Mouse (Mus musculus): ENCODE data around the gene Shroom4. TPM values are rescaled to one million over a fixed set of nuclear protein-coding genes. Genes with fewer than 3 reads are reported as not detected.

Gene Shroom4
- polyA plus RNA-seq, 1 experiment: 12.1 TPM

GRCm38 (mm10) chrX:6399193-6399592 lies 461 bp upstream of the Shroom4 start:
- no peaks in the 10 kb centered on the region for H3K36me3 ChIP-seq (ENCODE audit: control insufficient read depth, insufficient read depth, low read length, poor library complexity, severe bottlenecking)
- peak overlapping the region; percentile 75 for H3K4me3 ChIP-seq (ENCODE audit: low read depth, low read length)
- H3K9ac ChIP-seq (ENCODE audit: low read depth, poor library complexity, severe bottlenecking): peak overlapping the region; percentile 87
- H3K4me1 ChIP-seq (ENCODE audit: control insufficient read depth, insufficient read depth, low read length): no peaks in the 10 kb centered on the region
- no peaks in the 10 kb centered on the region for H3K27me3 ChIP-seq (ENCODE audit: control insufficient read depth, insufficient read depth, low read length, poor library complexity, severe bottlenecking)
- peak overlapping the region; percentile 61; the same call in 1 of the 2 replicates for H3K27ac ChIP-seq (ENCODE audit: insufficient read depth, low read length)
- TF ChIP-seq POLR2A (IDR thresholded peaks at IDR 0.05; ENCODE audit: insufficient read depth, low read length) (no peak), CTCF (IDR thresholded peaks at IDR 0.05; ENCODE audit: low read depth, low read length) (no peak), EP300 (IDR thresholded peaks at IDR 0.05; ENCODE audit: insufficient read depth, low read depth, low read length) (no peak)
- no peaks in the 10 kb centered on the region for H3K9me3 ChIP-seq (replicated peaks; ENCODE audit: control insufficient read depth, insufficient read depth, low read length, poor library complexity, severe bottlenecking)

GRCm38 (mm10) chrX:6400398-6401020 lies 855 bp downstream of the Shroom4 start:
- Histone ChIP-seq H3K36me3 (ENCODE audit: control insufficient read depth, insufficient read depth, low read length, poor library complexity, severe bottlenecking) (no peaks in the 10 kb centered on the region), H3K4me1 (ENCODE audit: control insufficient read depth, insufficient read depth, low read length) (no peaks in the 10 kb centered on the region), H3K27ac (ENCODE audit: insufficient read depth, low read length) (no peak overlapping the region), H3K27me3 (ENCODE audit: control insufficient read depth, insufficient read depth, low read length, poor library complexity, severe bottlenecking) (no peaks in the 10 kb centered on the region), H3K9ac (ENCODE audit: low read depth, poor library complexity, severe bottlenecking) (peak overlapping the region; percentile 87), H3K4me3 (ENCODE audit: low read depth, low read length) (peak overlapping the region; percentile 82), H3K9me3 (replicated peaks; ENCODE audit: control insufficient read depth, insufficient read depth, low read length, poor library complexity, severe bottlenecking) (no peaks in the 10 kb centered on the region)
- TF ChIP-seq CTCF (IDR thresholded peaks at IDR 0.05; ENCODE audit: low read depth, low read length) (no peak), POLR2A (IDR thresholded peaks at IDR 0.05; ENCODE audit: insufficient read depth, low read length) (no peak), EP300 (IDR thresholded peaks at IDR 0.05; ENCODE audit: insufficient read depth, low read depth, low read length) (no peak)

- Histone ChIP-seq H3K36me3 (ENCODE audit: control insufficient read depth, insufficient read depth, low read length, poor library complexity, severe bottlenecking) (no peaks in the 10 kb centered on the region), H3K4me1 (ENCODE audit: control insufficient read depth, insufficient read depth, low read length) (no peaks in the 10 kb centered on the region), H3K9ac (ENCODE audit: low read depth, poor library complexity, severe bottlenecking) (no peak overlapping the region), H3K9me3 (replicated peaks; ENCODE audit: control insufficient read depth, insufficient read depth, low read length, poor library complexity, severe bottlenecking) (no peaks in the 10 kb centered on the region), H3K27me3 (ENCODE audit: control insufficient read depth, insufficient read depth, low read length, poor library complexity, severe bottlenecking) (no peaks in the 10 kb centered on the region), H3K27ac (ENCODE audit: insufficient read depth, low read length) (no peak overlapping the region), H3K4me3 (ENCODE audit: low read depth, low read length) (no peak overlapping the region)
- TF ChIP-seq CTCF (IDR thresholded peaks at IDR 0.05; ENCODE audit: low read depth, low read length): no peak
- no peak for TF ChIP-seq EP300 (IDR thresholded peaks at IDR 0.05; ENCODE audit: insufficient read depth, low read depth, low read length)
- no peak for TF ChIP-seq POLR2A (IDR thresholded peaks at IDR 0.05; ENCODE audit: insufficient read depth, low read length)
Observed at GRCm38 (mm10) chrX:6402921-6403320, 3.3 kb downstream of the Shroom4 start.

- H3K9ac ChIP-seq (ENCODE audit: low read depth, poor library complexity, severe bottlenecking): no peak overlapping the region
- no peaks in the 10 kb centered on the region for H3K27me3 ChIP-seq (ENCODE audit: control insufficient read depth, insufficient read depth, low read length, poor library complexity, severe bottlenecking)
- no peak overlapping the region for H3K27ac ChIP-seq (ENCODE audit: insufficient read depth, low read length)
- H3K9me3 ChIP-seq (replicated peaks; ENCODE audit: control insufficient read depth, insufficient read depth, low read length, poor library complexity, severe bottlenecking): no peaks in the 10 kb centered on the region
- no peak overlapping the region for H3K4me3 ChIP-seq (ENCODE audit: low read depth, low read length)
- H3K36me3 ChIP-seq (ENCODE audit: control insufficient read depth, insufficient read depth, low read length, poor library complexity, severe bottlenecking): no peaks in the 10 kb centered on the region
- TF ChIP-seq EP300 (IDR thresholded peaks at IDR 0.05; ENCODE audit: insufficient read depth, low read depth, low read length) (no peak), POLR2A (IDR thresholded peaks at IDR 0.05; ENCODE audit: insufficient read depth, low read length) (no peak), CTCF (IDR thresholded peaks at IDR 0.05; ENCODE audit: low read depth, low read length) (no peak)
- no peaks in the 10 kb centered on the region for H3K4me1 ChIP-seq (ENCODE audit: control insufficient read depth, insufficient read depth, low read length)
Observed at GRCm38 (mm10) chrX:6409114-6409513, 9.5 kb downstream of the Shroom4 start.

GRCm38 (mm10) chrX:6415412-6415811 lies 15.8 kb downstream of the Shroom4 start:
- no peaks in the 10 kb centered on the region for H3K27me3 ChIP-seq (ENCODE audit: control insufficient read depth, insufficient read depth, low read length, poor library complexity, severe bottlenecking)
- H3K27ac ChIP-seq (ENCODE audit: insufficient read depth, low read length): no peak overlapping the region
- H3K9ac ChIP-seq (ENCODE audit: low read depth, poor library complexity, severe bottlenecking): no peak overlapping the region
- no peaks in the 10 kb centered on the region for H3K36me3 ChIP-seq (ENCODE audit: control insufficient read depth, insufficient read depth, low read length, poor library complexity, severe bottlenecking)
- TF ChIP-seq CTCF (IDR thresholded peaks at IDR 0.05; ENCODE audit: low read depth, low read length): no peak
- TF ChIP-seq POLR2A (IDR thresholded peaks at IDR 0.05; ENCODE audit: insufficient read depth, low read length): no peak
- no peak for TF ChIP-seq EP300 (IDR thresholded peaks at IDR 0.05; ENCODE audit: insufficient read depth, low read depth, low read length)
- H3K4me1 ChIP-seq (ENCODE audit: control insufficient read depth, insufficient read depth, low read length): no peaks in the 10 kb centered on the region
- H3K9me3 ChIP-seq (replicated peaks; ENCODE audit: control insufficient read depth, insufficient read depth, low read length, poor library complexity, severe bottlenecking): no peaks in the 10 kb centered on the region
- H3K4me3 ChIP-seq (ENCODE audit: low read depth, low read length): no peak overlapping the region

- no peak overlapping the region for H3K4me3 ChIP-seq (ENCODE audit: low read depth, low read length)
- H3K27ac ChIP-seq (ENCODE audit: insufficient read depth, low read length): no peak overlapping the region
- TF ChIP-seq EP300 (IDR thresholded peaks at IDR 0.05; ENCODE audit: insufficient read depth, low read depth, low read length) (no peak), CTCF (IDR thresholded peaks at IDR 0.05; ENCODE audit: low read depth, low read length) (no peak), POLR2A (IDR thresholded peaks at IDR 0.05; ENCODE audit: insufficient read depth, low read length) (no peak)
- H3K27me3 ChIP-seq (ENCODE audit: control insufficient read depth, insufficient read depth, low read length, poor library complexity, severe bottlenecking): no peaks in the 10 kb centered on the region
- no peaks in the 10 kb centered on the region for H3K9me3 ChIP-seq (replicated peaks; ENCODE audit: control insufficient read depth, insufficient read depth, low read length, poor library complexity, severe bottlenecking)
- H3K36me3 ChIP-seq (ENCODE audit: control insufficient read depth, insufficient read depth, low read length, poor library complexity, severe bottlenecking): no peaks in the 10 kb centered on the region
- no peak overlapping the region for H3K9ac ChIP-seq (ENCODE audit: low read depth, poor library complexity, severe bottlenecking)
- no peaks in the 10 kb centered on the region for H3K4me1 ChIP-seq (ENCODE audit: control insufficient read depth, insufficient read depth, low read length)
Observed at GRCm38 (mm10) chrX:6415936-6416335, 16.3 kb downstream of the Shroom4 start.

Data from ES-Bruce4 (cell line).